Mouse (Mus musculus) fat pad, adult 2 months (tissue): Measurements from ENCODE around the gene Fnip2.

Experiments used
- DNase-seq: peaks from one replicate; pipeline ENCODE4 v3.0.0-alpha.2; 2011; ENCODE audit warnings: low read depth, low spot score; ENCODE audit errors: extremely low read depth

Fnip2 gene

GRCm38 (mm10) chr3:79566716-79567691, 592 bp downstream of the Fnip2 start:
- DNase-seq = no peak

- DNase-seq = no peak
These were observed 2.6 kb downstream of the Fnip2 start for GRCm38 (mm10) chr3:79564875-79565606.

- no peak for DNase-seq
These were observed 4.1 kb downstream of the Fnip2 start for GRCm38 (mm10) chr3:79563511-79563910.

DNA sequence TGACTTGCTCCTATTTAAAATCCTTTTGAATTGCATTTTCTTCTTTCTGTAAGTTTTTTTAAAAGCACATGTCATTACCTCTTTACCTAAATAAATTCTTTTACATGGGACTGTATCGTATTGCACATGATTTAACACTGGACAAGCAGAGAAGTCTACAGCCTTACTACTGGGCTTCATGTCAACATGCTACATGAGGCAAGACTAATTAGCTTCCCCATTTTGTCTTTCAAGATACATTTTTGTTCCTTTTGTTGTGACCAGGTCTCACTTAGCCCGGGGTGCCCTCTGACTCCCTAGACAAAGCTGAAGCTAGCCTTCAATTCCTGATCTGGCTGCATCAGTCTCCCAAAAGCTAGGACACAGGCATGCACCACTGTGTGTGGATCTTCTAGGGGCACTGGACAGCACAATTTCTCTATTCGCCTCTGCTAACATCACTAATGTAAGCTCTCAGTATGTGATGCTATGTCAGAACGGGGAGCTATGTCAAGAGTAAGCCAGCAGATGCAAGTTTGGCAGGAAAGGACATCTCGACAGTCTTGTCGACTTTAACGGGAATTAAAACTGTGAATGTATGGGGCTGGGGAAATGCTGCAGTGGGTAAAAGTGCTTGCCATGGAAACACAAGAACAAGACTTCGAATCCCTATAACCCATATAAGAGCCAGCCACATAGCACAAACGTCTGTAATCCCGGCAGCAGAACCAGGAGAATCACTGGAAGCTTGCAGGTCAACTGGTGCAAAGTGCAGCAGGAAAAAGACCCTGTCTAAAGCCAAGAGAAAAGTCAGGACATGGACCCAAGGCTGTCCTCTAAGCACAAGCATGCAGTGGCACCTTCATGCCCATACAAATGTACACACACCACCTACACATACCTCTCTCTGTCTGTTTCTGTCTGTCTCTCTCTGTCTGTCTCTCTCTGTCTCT, 5.5 kb downstream of the Fnip2 start:
- DNase-seq = no peak

DNA sequence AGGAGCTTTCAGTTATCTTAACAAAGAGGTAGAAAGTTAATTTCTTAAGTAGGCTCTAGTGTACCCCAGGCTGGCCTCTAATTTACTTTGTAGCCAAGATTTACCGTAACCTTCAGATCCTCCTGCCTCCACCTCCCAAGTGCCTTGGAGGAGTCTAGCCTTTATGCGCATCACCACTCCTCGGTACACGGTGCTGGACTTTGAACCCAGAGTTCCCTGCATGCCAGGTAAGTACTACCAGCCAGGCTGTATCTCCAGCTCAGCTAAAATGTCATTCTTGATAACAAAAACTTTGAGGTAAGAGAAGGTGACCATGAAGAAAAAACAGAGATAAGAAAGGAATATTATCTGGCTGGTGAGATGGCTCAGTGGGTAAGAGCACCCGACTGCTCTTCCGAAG, 7.0 kb downstream of the Fnip2 start:
- DNase-seq = no peak

- no peak for DNase-seq
These were observed 7.9 kb downstream of the Fnip2 start for GRCm38 (mm10) chr3:79559773-79560045.

GRCm38 (mm10) chr3:79559021-79559772, 8.4 kb downstream of the Fnip2 start:
- DNase-seq = no peak

- no peak for DNase-seq
These were observed 12.5 kb downstream of the Fnip2 start for GRCm38 (mm10) chr3:79555061-79555460.

DNA sequence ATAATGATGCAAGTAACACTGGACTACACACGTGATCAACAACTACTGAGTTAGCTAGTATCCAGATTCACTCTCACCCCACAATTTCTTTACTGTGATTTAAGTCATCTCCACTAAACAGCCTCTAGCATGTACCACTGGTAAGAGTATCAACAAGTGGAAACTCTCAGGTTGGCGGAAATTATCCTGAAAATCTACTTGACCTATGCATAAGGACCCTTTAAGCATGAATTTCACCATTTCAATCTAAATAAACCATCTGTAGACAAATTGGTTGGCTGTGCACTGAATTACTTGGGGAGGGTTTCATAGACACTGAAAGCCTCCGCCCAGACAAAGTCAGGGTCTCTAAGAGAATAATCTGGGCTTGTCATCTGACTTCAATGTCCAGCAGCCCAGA, 13.8 kb downstream of the Fnip2 start:
- DNase-seq = no peak

DNA sequence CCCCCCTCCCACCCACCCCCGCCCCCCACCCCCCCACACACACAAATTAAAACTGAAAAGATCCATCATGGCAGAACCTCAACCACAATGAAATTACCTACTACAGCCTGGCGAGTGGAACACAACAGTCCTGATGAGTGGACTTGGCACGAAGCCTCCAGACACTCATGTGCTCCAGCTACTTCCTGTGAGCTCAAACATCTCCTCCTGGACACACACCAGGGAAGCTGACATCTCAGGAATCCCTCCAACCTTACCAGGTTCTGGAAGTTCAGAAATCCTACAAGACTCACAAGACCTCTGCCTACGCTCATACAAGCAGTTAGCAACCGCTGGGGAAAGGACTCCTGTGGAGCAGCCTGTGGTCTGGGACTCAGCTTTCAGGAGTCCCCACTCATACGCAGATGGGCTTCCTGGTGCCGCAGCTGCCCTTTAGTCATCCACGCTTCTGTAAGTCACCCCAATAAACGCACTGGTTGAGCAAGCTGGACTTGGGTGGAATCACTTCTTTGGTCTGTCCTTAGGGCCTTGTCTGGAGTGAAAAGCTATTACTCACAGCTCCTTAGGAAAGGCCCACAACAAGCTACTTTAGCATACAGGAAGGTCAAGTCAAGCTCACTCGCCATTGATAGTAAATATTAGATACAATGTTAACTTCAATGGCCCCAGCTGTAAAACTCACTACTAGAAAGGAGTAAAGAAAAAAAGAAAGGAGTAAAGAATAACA, 15.6 kb downstream of the Fnip2 start:
- no peak for DNase-seq

- no peak for DNase-seq
These were observed 17.7 kb downstream of the Fnip2 start for GRCm38 (mm10) chr3:79549751-79550393.

GRCm38 (mm10) chr3:79548681-79549437, 18.7 kb downstream of the Fnip2 start:
- DNase-seq = no peak

GRCm38 (mm10) chr3:79542585-79542984, 25.0 kb downstream of the Fnip2 start:
- DNase-seq = no peak

DNA sequence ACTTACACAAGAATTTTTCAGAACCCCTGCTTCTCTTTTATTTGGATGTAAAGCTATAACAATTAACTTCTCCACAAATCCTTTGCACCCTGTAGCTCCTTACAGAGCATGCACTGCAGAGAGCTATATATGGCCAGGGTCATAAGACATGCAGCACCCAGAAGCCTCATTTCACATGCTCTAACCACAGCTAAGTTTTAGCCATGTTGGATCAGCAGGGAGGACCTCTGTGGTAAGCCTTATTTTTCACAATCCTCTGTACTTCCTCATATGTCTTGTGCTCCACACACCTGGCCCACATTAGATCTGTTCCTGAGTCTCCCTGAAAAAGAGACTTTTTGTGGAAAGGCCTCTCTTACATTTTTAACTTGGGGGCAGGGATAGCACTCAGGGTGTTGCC, 27.9 kb downstream of the Fnip2 start:
- DNase-seq = no peak

GRCm38 (mm10) chr3:79539124-79539523, 28.5 kb downstream of the Fnip2 start:
- DNase-seq = no peak

GRCm38 (mm10) chr3:79538342-79538741, 29.3 kb downstream of the Fnip2 start:
- DNase-seq = no peak

DNA sequence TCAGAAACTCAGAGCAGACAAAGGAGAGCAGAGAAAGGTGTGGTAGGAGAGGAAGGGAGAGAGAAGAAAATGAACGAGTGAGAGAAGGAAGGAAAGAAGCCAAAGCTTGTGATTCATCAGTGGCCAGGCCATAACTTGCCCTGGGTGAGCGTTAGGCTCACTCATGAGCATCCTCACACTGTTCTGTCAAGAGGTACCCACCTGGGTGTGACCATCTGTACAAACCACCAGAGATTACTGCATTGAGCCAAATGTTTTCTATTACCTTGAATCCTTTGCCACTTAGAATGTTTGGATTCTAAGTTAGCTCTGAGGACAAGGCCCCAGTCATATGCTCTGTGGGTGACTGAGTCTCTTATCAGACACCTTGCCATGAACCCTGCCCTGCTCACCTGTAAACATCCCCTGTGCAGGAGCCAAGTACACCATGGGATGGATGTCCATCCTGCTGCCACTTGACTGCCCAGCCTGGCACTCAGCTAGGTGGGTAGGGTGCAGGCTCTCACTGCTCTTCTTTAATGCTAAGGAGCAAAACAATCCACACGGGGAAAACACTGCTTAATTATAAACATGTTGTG, 29.9 kb downstream of the Fnip2 start:
- DNase-seq = no peak

GRCm38 (mm10) chr3:79537023-79537422, 30.6 kb downstream of the Fnip2 start:
- DNase-seq = no peak
